Mouse (Mus musculus) spleen, adult 12 weeks (tissue): ENCODE results near the gene Olfr46.
"Not testable (repeated sequence)": the region's sequence is repeated elsewhere in the genome, so short reads cannot be mapped to it uniquely, and the experiment has no call there.

ENCODE experiments used
- DNase-seq: peaks from one replicate; pipeline ENCODE4 v3.0.0; 2022; ENCODE audit warnings: low spot score

Olfr46 gene

DNA sequence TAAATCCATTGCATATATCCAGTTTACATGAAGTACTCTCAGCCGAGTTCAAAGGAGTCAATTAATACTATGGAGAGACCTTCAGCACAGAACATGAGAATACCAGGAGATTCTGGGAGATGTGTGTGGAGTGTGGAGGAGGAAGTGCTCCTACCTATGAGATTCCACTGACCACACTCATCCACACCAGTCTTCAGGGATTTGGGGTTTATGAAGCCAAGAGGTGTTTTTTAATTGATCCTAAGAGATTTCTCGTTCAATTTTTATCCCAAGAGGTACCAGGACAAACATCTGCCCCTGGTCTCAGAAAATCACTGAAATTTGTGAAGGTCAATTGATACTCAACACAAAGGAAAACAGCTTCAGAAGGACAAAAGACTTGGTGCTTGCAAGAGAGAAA lies at the start of gene Olfr46:
Olfr46 (plus strand) TSS at position 301 of the 400 bp plus-strand sequence.
- DNase-seq, result not testable (repeated sequence)

DNA sequence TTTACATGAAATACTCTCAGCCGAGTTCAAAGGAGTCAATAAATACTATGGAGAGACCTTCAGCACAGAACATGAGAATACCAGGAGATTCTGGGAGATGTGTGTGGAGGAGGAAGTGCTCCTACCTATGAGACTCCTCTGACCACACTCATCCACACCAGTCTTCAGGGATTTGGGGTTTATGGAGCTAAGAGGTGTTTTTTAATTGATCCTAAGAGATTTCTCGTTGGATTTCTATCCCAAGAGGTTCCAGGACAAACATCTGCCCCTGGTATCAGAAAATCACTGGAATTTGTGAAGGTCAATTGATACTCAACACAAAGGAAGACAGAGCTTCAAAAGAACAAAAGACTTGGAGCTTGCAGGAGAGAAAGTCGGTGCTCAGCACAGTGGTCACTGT lies 33.5 kb upstream of the Olfr46 start, which contains the start of gene Olfr538:
Olfr538 (plus strand) TSS at position 301 of the 400 bp plus-strand sequence.
- no peak for DNase-seq

DNA sequence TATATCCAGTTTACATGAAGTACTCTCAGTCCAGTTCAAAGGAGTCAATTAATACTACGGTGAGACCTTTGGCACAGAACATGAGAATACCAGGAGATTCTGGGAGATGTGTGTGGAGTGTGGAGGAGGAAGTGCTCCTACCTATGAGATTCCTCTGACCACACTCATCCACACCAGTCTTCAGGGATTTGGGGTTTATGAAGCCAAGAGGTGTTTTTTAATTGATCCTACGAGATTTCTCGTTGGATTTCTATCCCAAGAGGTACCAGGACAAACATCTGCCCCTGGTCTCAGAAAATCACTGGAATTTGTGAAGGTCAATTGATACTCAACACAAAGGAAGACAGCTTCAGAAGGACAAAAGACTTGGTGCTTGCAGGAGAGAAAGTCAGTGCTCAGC lies 27.6 kb downstream of the Olfr46 start, which contains the start of gene Olfr61:
Olfr61 (plus strand) TSS at position 301 of the 400 bp plus-strand sequence.
- not testable (repeated sequence) for DNase-seq

DNA sequence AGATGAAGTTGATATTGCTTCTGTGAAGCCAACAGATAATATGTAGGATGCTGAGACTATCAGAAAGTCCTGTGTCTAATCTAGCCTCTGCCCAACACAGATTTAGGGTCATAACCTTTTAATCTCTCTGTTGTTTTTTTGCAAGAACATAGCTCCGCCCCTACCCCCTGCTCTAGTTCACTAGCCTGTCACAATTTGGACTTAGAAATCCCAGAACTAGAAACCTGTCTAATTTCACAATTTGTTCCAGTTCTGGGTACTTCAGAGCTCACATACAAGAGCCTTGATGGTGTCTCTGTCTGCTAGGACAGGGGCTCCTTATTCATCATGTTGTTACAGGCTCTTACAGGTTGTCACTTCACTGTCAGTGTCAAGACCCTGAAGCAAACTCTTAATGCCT lies 29.5 kb downstream of the Olfr46 start:
- DNase-seq, result no peak

DNA sequence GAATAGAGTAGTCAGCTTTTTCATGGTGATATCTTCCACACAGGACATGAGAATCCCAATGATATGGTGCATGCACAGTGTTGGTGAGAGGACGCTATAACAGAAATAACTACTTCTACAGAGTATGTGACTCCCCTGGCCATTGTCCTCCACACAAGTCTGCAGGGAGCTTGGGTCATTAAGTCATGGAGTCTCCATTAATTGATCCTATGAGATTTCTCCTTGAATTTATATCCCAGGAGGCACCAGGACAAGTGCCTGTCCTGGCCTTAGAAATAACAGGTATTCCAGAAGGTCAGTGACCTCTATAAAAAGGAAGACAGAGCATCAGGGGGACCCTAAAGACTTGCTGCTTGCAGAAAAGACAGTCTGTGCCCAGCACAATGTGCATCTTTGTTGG lies 45.1 kb downstream of the Olfr46 start, which contains the start of gene Olfr53:
Olfr53 (plus strand) TSS at position 301 of the 400 bp plus-strand sequence.
- DNase-seq, result no peak

DNA sequence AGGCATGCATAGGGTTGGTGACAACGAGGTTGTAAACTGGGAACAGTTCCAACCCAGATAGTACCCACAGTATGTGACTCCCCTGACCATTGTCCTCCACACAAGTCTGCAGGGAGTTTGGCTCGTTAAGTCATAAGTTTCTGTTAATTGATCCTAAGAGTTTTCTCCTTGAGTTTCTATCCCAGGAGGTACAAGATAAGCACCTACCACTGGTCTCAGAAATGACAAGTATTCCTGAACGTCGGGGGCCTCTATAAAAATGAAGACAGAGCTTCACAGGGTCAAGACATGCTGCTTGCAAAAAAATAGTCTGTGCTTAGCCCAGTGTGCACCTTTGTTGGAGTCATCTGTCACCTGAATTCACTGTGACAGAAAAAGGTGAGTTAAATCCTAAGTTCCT lies 58.6 kb downstream of the Olfr46 start, which contains the start of gene Olfr539:
Olfr539 (plus strand) TSS at position 301 of the 400 bp plus-strand sequence.
- DNase-seq, result no peak
